10 mouse cellular contexts compared by ENCODE assay signal in genomic region chr9:74954387-74954786, GRCm38 (mm10). TPM values are rescaled to one million over a fixed set of nuclear protein-coding genes. Genes with fewer than 3 reads are reported as not detected.
A peak's percentile ranks its signal among the peaks of the same experiment; 100 is the strongest.
DNase-seq lines count a peak whose midpoint lies in the region; ATAC-seq lines count a peak whose summit lies in the region.
"Had no signal": no experiment of that assay in that cellular context is flagged by ENCODE, and none has a peak within 500 bp of the region (broad histone marks: within the 10 kb centered on the region; RNA-seq: fewer than 3 reads in every experiment).

No protein-coding gene starts in this region.

- H3K27ac ChIP-seq in intestine, embryonic 14.5 days (ENCODE audit: low read depth) = no peak overlapping the region
- H3K27ac ChIP-seq in intestine, embryonic 15.5 days = no peak overlapping the region
- no peak overlapping the region for H3K27ac ChIP-seq in hindbrain, embryonic 16.5 days (ENCODE audit: low read depth, low read length)
- H3K27ac ChIP-seq in neural tube, embryonic 14.5 days (ENCODE audit: low read depth, low read length) = no peak overlapping the region

- 74% methylated on average over 2 of the region's 2 CpGs for WGBS in intestine, embryonic 14.5 days
- WGBS in intestine, embryonic 15.5 days = 79% methylated on average over 2 of the region's 2 CpGs
- WGBS in hindbrain, embryonic 16.5 days = 90% methylated on average over 2 of the region's 2 CpGs
- 83% methylated on average over 2 of the region's 2 CpGs for WGBS in neural tube, embryonic 14.5 days

- peak overlapping the region; percentile 75; the same call in 1 of the 2 replicates for H3K4me2 ChIP-seq in intestine, embryonic 14.5 days (ENCODE audit: low read length)
- H3K4me2 ChIP-seq in intestine, embryonic 15.5 days (replicated peaks) = no peak overlapping the region; the same call in 1 of the 2 replicates
- peak overlapping the region; percentile 70; the same call in 1 of the 2 replicates for H3K4me2 ChIP-seq in hindbrain, embryonic 16.5 days (ENCODE audit: low read length)
- 0 out of 2 replicates have a peak overlapping the region, but pooled peaks have one; percentile 84 for H3K4me2 ChIP-seq in neural tube, embryonic 14.5 days (ENCODE audit: low read depth, low read length)

- H3K27me3 ChIP-seq in intestine, embryonic 14.5 days (replicated peaks; ENCODE audit: control insufficient read depth, insufficient read depth, low read length) = no peaks in the 10 kb centered on the region
- no peaks in the 10 kb centered on the region for H3K27me3 ChIP-seq in intestine, embryonic 15.5 days (replicated peaks)
- no peaks in the 10 kb centered on the region for H3K27me3 ChIP-seq in megakaryocyte, embryonic 14.5 days (replicated peaks)
- H3K27me3 ChIP-seq in hindbrain, embryonic 16.5 days (replicated peaks; ENCODE audit: control insufficient read depth, insufficient read depth, low read length) = no peaks in the 10 kb centered on the region
- no peaks in the 10 kb centered on the region; the same call in 1 of the 2 replicates for H3K27me3 ChIP-seq in neural tube, embryonic 14.5 days (ENCODE audit: control insufficient read depth, insufficient read depth, low read length)

- no peak for DNase-seq in intestine, embryonic 14.5 days (ENCODE audit: low spot score)
- DNase-seq in thymus, postnatal 14 days = no peak
- no peak for DNase-seq in retina, postnatal 1 day
- DNase-seq: cerebellum, adult 9-11 months; heart, postnatal 14 days had no signal

- no peak overlapping the region for H3K4me3 ChIP-seq in intestine, embryonic 14.5 days (ENCODE audit: low read depth, low read length)
- H3K4me3 ChIP-seq in intestine, embryonic 15.5 days (replicated peaks) = no peak overlapping the region
- peak overlapping the region; percentile 93 for H3K4me3 ChIP-seq in megakaryocyte, embryonic 14.5 days (replicated peaks)
- H3K4me3 ChIP-seq in hindbrain, embryonic 16.5 days (ENCODE audit: low read length) = no peak overlapping the region
- no peak overlapping the region for H3K4me3 ChIP-seq in neural tube, embryonic 14.5 days (ENCODE audit: low read depth, low read length)

- ATAC-seq in intestine, embryonic 14.5 days (replicated peaks; ENCODE audit: low FRiP score, low TSS enrichment, low read depth) = no peak
- ATAC-seq in intestine, embryonic 15.5 days = no peak
- ATAC-seq in megakaryocyte, adult 5-6 weeks (ENCODE audit: poor library complexity, severe bottlenecking) = no peak
- ATAC-seq in hindbrain, embryonic 16.5 days = no peak
- ATAC-seq in neural tube, embryonic 14.5 days (ENCODE audit: low read depth) = no peak

- H3K36me3 ChIP-seq in intestine, embryonic 14.5 days (ENCODE audit: control insufficient read depth, insufficient read depth, low read length) = no peaks in the 10 kb centered on the region
- no peaks in the 10 kb centered on the region for H3K36me3 ChIP-seq in intestine, embryonic 15.5 days
- H3K36me3 ChIP-seq in megakaryocyte, embryonic 14.5 days (replicated peaks; ENCODE audit: low read length) = peaks cover 44% of the 10 kb centered on the region
- H3K36me3 ChIP-seq in hindbrain, embryonic 16.5 days (ENCODE audit: control insufficient read depth, insufficient read depth, low read length) = peaks cover 1% of the 10 kb centered on the region; the same call in 1 of the 2 replicates
- H3K36me3 ChIP-seq in neural tube, embryonic 14.5 days (ENCODE audit: control insufficient read depth, insufficient read depth, low read length) = no peaks in the 10 kb centered on the region; the same call in 1 of the 2 replicates

- no peak overlapping the region for H3K9ac ChIP-seq in intestine, embryonic 14.5 days (ENCODE audit: low read length)
- H3K9ac ChIP-seq in intestine, embryonic 15.5 days = no peak overlapping the region
- no peak overlapping the region for H3K9ac ChIP-seq in hindbrain, embryonic 16.5 days (ENCODE audit: low read depth, low read length)
- H3K9ac ChIP-seq in neural tube, embryonic 14.5 days (replicated peaks; ENCODE audit: low read depth, low read length) = no peak overlapping the region

- no peaks in the 10 kb centered on the region for H3K9me3 ChIP-seq in intestine, embryonic 14.5 days (ENCODE audit: control insufficient read depth, low read length)
- no peaks in the 10 kb centered on the region for H3K9me3 ChIP-seq in intestine, embryonic 15.5 days
- peaks cover 3% of the 10 kb centered on the region; the same call in 1 of the 2 replicates for H3K9me3 ChIP-seq in megakaryocyte, embryonic 14.5 days
- H3K9me3 ChIP-seq in hindbrain, embryonic 16.5 days (ENCODE audit: control insufficient read depth, low read length) = no peaks in the 10 kb centered on the region
- H3K9me3 ChIP-seq in neural tube, embryonic 14.5 days (ENCODE audit: control insufficient read depth, low read length) = no peaks in the 10 kb centered on the region

- H3K4me1 ChIP-seq in intestine, embryonic 14.5 days (replicated peaks; ENCODE audit: control insufficient read depth, insufficient read depth, low read length) = peaks cover 7% of the 10 kb centered on the region
- no peaks in the 10 kb centered on the region for H3K4me1 ChIP-seq in intestine, embryonic 15.5 days (replicated peaks)
- peaks cover 24% of the 10 kb centered on the region for H3K4me1 ChIP-seq in megakaryocyte, embryonic 14.5 days
- peaks cover 11% of the 10 kb centered on the region for H3K4me1 ChIP-seq in hindbrain, embryonic 16.5 days (ENCODE audit: control insufficient read depth, insufficient read depth, low read depth, low read length)
- peaks cover 12% of the 10 kb centered on the region for H3K4me1 ChIP-seq in neural tube, embryonic 14.5 days (ENCODE audit: control insufficient read depth, insufficient read depth, low read length)

RNA-seq across cellular contexts. Expression of gene Fam214a, which starts 1.7 kb away (rescaled TPM):
- polyA plus RNA-seq in intestine, embryonic 14.5 days (2014; fragmentation: Nextera tagmentation; extraction: Ambion mirVana) = 8.9 and 11.1 TPM in 2 replicates
- polyA plus RNA-seq in intestine, embryonic 15.5 days (2015; fragmentation: Nextera tagmentation; extraction: Ambion mirVana) = 6.4 and 7.8 TPM in 2 replicates
- polyA plus RNA-seq in megakaryocyte, embryonic 14.5 days (2012; ENCODE audit: insufficient read depth, low replicate concordance) = 1.3 and 5.1 TPM in 2 replicates
- 11.8 and 14.1 TPM in 2 replicates for total RNA-seq in megakaryocyte, adult 5-6 weeks (2015)
- total RNA-seq in megakaryocyte, adult 5-6 weeks (2017) = 9.3 and 10.5 TPM in 2 replicates
- polyA plus RNA-seq in hindbrain, embryonic 16.5 days (2015; fragmentation: Nextera tagmentation; extraction: Ambion mirVana) = 20.5 and 22.3 TPM in 2 replicates
- 30.8 and 31.1 TPM in 2 replicates for polyA plus RNA-seq in neural tube, embryonic 14.5 days (2014; fragmentation: Nextera tagmentation; extraction: Ambion mirVana)
